Mouse (Mus musculus) lung, postnatal 10 days (tissue): ENCODE measurements around the gene Gm7929.
"Not testable (repeated sequence)": the region's sequence is repeated elsewhere in the genome, so short reads cannot be mapped to it uniquely, and the experiment has no call there.

ENCODE experiments used
- DNase-seq: peaks from one replicate; pipeline ENCODE4 v3.0.0; 2021

Gm7929 gene

GRCm38 (mm10) chr14:41750514-41750913 is at the start of gene Gm7929:
Gm7929 (minus strand) TSS chr14:41750614.
- DNase-seq, result not testable (repeated sequence)

- DNase-seq, result not testable (repeated sequence)
Measured at GRCm38 (mm10) chr14:41772341-41772740, 21.9 kb upstream of the Gm7929 start, which contains the start of gene Gm47189. Gm47189 (minus strand) TSS chr14:41772441.

GRCm38 (mm10) chr14:41755931-41756330 is 5.5 kb upstream of the Gm7929 start:
- peak; percentile 1 for DNase-seq

- DNase-seq, result not testable (repeated sequence)
Measured at GRCm38 (mm10) chr14:41723437-41723836, 27.0 kb downstream of the Gm7929 start.

- not testable (repeated sequence) for DNase-seq
Measured at GRCm38 (mm10) chr14:41717180-41717579, 33.2 kb downstream of the Gm7929 start.

- DNase-seq, result not testable (repeated sequence)
Measured at GRCm38 (mm10) chr14:41701785-41702184, 48.6 kb downstream of the Gm7929 start, which contains the start of gene Gm8068. Gm8068 (minus strand) TSS chr14:41701885.
